Mouse (Mus musculus): ENCODE measurements around the gene Zfp60.

- TF ChIP-seq EP300 (IDR thresholded peaks at IDR 0.05; ENCODE audit: insufficient read depth, low read depth, low read length) (no peak), CTCF (IDR thresholded peaks at IDR 0.05) (no peak), POLR2A (IDR thresholded peaks at IDR 0.05; ENCODE audit: insufficient read depth, low read depth, low read length) (no peak)
Measured at GRCm38 (mm10) chr7:27765176-27765886, 34.1 kb downstream of the Zfp60 start.
